Mouse (Mus musculus): ENCODE measurements around the gene Xlr. TPM values are rescaled to one million over a fixed set of nuclear protein-coding genes. Genes with fewer than 3 reads are reported as not detected.

Gene Xlr
- 1.4 and 1.7 TPM in 2 replicates for polyA plus RNA-seq (2015; fragmentation: Nextera tagmentation; extraction: Ambion mirVana)

GRCm38 (mm10) chrX:53797519-53797918, at the start of gene Xlr:
Gene Xlr (minus strand): TSS chrX:53797706.

DNA sequence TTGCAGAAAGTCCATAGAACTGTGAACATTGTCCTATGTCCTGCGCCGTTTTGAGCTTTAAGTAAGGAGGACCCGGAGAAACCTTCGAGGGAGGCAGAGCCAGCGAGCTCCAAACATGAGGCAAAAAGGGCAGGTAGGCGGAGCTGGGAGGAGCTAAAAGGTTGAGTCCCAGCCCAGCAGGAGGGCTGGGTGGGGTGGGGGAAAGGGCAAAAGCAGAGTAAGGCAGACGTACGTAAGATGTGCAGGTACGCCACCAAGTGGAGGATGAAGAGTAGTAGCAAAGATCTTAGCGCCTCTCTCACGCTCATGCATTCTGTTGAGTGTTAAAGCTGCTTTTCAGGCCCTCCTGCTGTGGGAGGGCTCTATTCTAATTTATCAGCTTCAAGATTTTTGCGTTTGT, 21.2 kb downstream of the Xlr start, which contains the start of gene Zfp36l3:
Zfp36l3 (minus strand) TSS at position 119 of the 400 bp plus-strand sequence.

GRCm38 (mm10) chrX:53757736-53758135, 39.8 kb downstream of the Xlr start, which contains the start of gene 1700013H16Rik:
Gene 1700013H16Rik (minus strand): TSS chrX:53757831.

Other genes starting within 250 kb of the Xlr start
- 273 and 293 TPM in 2 replicates for gene Rtl8c, start 189.7 kb downstream of the Xlr start, polyA plus RNA-seq (2015; fragmentation: Nextera tagmentation; extraction: Ambion mirVana)
- gene Gm14597, start 188.7 kb downstream of the Xlr start, polyA plus RNA-seq (2015; fragmentation: Nextera tagmentation; extraction: Ambion mirVana): not detected in 2 replicates
- gene Rtl8a, start 154.0 kb downstream of the Xlr start, polyA plus RNA-seq (2015; fragmentation: Nextera tagmentation; extraction: Ambion mirVana): 333 and 368 TPM in 2 replicates
- 262 and 280 TPM in 2 replicates for gene Rtl8b, start 127.3 kb downstream of the Xlr start, polyA plus RNA-seq (2015; fragmentation: Nextera tagmentation; extraction: Ambion mirVana)
- gene 4930502E18Rik, start 72.9 kb downstream of the Xlr start, polyA plus RNA-seq (2015; fragmentation: Nextera tagmentation; extraction: Ambion mirVana): 0.27 and 0.28 TPM in 2 replicates
- 0.13 TPM in 1 of 2 replicates, not detected in the other for gene 1700013H16Rik, start 39.9 kb downstream of the Xlr start, polyA plus RNA-seq (2015; fragmentation: Nextera tagmentation; extraction: Ambion mirVana)
- not detected in 2 replicates for gene Zfp36l3, start 21.3 kb downstream of the Xlr start, polyA plus RNA-seq (2015; fragmentation: Nextera tagmentation; extraction: Ambion mirVana)